Mouse (Mus musculus) T-helper 2 cell (primary cell): Measurements from ENCODE around the gene Eps15l1.

Experiments used
- in situ Hi-C: fragments of 300-600 bp; cut with MboI, MseI; formaldehyde crosslinking; loops from one replicate; pipeline ENCODE4 v1.15.1; 2025; ENCODE audit warnings: high pct_unique_total_duplicates

Eps15l1 gene

DNA sequence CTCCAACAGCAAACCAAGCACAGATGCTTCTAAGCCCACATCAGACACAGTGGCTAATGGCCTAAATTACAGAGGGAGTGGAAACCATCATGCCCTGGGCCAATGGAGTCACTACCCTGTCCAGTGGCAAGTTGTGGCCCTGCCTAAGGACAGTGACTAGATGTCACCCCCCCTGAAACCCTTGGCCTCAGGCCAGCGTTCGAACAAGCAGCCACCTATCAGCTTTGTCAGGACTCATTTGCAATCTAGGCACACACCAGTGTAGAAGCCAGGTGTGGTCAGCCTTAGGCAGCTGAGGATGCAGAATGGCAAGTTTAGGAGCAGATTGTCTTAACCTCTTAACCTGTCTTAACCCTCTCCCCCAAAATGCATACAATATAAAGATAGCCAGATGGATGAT, 6.0 kb downstream of the Eps15l1 start:
- in situ Hi-C loops: loop anchor here (25.0 kb wide), 1 partner anchor 597 kb away; no protein-coding TSS in a partner anchor

DNA sequence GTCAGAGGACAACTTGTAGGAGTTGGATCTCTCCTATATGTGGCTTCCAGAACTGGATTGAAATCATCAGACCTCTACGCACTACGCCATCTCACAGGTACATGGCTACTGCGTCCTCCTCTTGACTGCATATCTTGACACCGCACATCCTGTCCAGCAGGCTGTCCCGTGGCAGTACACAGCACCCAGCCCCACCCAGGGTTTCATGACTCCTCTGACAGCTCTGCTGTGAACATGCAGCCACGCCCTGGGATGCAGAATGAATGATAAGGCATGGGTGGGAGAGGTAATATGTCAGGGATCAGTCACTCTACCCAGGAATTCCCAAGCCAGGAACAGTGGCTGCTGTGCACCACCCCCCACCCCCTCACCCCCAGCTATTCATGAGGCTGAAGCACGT, 7.4 kb downstream of the Eps15l1 start:
- in situ Hi-C loops: loop anchor here (25.0 kb wide), 1 partner anchor 598 kb away; no protein-coding TSS in a partner anchor

DNA sequence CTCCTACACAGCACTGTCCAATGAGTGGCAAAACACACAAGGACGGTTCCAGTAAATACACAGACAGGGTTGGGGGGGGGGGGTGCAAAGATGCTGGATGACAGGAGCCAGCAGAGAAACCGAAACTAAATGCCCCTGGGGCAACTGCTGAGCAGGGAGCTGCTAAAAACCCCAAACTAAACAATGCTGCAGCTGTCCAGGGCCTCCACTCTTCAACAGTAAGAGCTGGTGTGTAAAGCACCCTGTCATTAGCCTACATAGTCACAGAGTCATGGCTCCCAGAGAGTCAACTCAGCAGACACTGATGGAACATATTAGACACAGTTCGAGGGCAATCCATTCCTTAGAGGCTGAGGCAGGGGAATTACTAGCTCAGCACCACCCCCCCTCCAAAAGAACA, 11.8 kb downstream of the Eps15l1 start:
- in situ Hi-C loops: loop anchor here (25.0 kb wide), 1 partner anchor 603 kb away; no protein-coding TSS in a partner anchor

DNA sequence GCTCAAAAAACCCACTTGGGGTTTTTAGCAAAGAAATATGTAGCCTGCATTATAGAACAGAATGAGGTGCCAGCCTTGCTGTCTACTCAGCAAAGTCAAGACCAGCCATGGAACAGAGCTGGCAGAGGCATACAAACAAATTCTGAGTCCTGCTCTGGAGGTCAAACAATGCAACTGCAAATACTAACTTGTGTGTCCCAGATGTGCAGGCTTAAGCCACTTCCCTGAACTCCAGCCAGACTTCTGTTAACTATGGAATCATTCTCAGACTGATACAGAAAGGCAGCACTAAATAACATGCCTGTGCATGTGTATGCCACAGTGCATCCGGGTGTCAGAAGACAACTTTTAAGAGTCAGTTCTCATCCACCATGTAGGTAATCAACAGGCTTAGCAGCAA, 13.4 kb downstream of the Eps15l1 start:
- in situ Hi-C loops: loop anchor here (25.0 kb wide), 1 partner anchor 604 kb away; no protein-coding TSS in a partner anchor

DNA sequence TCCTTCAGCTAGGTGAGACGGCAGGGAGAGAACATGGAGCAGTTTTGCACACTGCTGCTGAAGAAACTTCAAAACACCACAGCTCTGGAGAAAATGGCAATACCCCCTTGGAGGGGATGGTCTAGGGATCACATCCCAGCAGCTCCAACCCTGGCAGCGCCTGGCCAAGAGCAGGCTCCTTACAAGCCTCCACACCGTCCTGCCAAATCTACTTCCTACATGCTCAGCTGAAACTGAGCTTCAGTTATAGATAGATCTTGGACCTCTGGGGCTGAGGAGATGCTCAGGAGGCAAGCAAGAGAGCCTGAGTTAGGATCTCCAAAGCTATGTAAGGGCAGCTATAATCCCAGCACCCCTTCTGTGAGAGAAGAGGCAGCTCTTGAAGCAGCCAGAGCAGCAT, 18.3 kb downstream of the Eps15l1 start:
- in situ Hi-C loops: loop anchor here (25.0 kb wide), 1 partner anchor 609 kb away; no protein-coding TSS in a partner anchor

DNA sequence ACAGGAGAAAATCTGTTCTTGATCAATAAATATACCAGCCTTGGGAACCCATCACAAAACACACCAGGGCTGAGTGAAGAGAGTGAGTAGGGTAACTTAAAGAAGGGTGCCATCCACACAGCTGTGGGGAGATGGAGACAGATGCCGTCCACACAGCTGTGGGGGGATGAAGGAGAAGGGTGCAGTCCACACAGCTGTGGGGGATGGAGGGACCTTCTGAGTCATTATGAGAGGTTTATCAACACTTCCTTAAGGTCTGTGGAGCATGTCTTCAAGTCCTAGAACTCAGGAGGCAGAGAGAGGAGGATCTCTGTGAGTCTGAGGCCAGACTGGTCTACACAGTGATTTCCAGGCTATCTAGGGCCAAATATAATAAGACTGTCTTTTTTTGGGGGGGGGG, 19.9 kb downstream of the Eps15l1 start:
- in situ Hi-C loops: loop anchor here (25.0 kb wide), 1 partner anchor 611 kb away; no protein-coding TSS in a partner anchor

DNA sequence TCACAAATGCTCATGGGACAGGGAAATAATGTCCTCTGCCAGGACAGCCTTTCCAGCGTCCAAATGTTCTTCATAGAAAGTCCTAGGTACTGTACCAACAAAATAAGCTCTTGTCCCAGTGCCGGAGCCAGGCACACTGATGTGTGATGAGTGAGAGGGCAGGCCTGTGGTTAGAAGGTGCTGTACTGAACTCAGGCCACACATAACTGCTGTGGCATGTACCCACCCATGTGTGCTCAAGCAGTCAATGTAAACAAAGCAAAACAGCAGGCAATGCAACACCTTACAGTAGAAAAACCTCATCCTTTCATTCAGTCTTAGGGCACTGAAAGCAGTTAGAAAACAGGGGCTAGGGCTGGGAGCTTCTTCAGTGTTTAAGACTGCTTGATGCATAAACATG, 35.5 kb downstream of the Eps15l1 start:
- in situ Hi-C loops: no loop called here

DNA sequence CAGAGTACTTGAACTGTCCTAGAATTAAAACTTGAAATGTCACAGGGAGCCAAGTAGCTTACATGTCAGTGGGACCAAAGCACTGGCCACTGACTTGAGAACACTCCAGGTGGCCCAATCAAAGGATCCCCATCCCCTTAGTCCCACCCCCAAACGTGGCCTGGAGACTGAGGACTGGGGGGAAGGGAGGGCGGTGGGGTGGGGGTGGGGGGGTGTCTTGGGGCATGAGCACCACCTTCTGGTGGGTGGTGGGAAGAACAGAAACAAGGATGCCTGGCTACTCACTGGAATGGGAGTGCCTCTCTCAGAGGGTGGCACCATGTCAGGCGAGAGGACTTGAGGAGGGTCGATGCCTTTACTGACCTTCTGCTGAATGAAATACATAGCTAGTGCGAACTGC, 38.9 kb downstream of the Eps15l1 start:
- in situ Hi-C loops: no loop called here

DNA sequence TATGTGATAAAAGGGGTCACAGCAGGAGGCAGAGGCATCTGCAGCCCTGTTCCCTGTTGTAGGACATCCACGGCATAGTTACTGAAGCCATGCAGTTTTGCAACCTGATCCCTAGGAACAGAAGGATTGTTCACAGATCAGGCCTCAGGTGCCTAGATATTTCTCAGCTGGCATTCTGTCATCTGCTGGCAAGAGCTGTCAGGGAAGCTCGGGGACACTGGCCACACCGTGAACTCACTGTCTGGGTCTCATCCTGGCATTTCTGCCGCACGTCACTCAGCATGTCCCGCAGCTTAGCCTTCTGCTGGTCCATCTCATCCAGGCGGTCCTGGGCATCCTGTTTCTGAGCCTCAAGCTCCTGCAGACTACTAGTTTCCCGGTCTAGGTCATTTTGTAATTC, 40.6 kb downstream of the Eps15l1 start:
- in situ Hi-C loops: no loop called here

DNA sequence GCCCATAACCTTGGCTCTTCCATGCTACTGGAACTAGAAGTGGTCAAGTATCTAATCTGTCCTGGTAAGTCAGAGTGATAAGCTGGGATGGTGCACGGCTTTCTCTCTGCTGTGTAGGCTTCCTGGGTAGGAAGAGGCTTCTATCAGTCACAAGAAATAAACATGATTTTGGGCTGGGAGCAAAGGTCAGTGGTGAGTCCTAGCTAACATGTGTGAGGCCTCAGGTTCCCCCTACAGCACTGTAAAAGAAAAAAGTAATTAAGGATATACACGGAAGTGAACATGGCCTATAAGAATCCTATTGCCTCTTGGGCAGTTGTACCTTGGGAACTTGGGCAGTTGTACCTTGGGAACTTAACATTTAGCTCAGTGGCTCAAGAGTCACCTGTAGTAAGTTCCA, 44.4 kb downstream of the Eps15l1 start:
- in situ Hi-C loops: no loop called here

DNA sequence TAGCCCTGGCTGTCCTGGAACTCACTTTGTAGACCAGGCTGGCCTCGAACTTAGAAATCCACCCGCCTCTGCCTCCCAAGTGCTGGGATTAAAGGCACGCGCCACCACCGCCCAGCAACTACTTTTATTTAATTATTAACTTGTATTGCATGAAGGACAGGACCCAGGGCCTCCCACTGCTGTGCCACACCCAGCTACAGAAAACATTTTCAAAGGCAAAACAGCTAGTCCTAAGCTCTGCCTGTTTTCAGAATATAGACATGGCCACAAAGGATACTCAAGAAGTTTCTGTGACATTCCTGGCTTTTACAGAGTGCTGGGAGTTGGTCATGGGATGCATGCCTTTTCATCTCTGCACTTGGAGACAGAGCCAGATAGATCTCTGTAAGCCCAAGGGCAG, 45.0 kb downstream of the Eps15l1 start:
- in situ Hi-C loops: no loop called here

DNA sequence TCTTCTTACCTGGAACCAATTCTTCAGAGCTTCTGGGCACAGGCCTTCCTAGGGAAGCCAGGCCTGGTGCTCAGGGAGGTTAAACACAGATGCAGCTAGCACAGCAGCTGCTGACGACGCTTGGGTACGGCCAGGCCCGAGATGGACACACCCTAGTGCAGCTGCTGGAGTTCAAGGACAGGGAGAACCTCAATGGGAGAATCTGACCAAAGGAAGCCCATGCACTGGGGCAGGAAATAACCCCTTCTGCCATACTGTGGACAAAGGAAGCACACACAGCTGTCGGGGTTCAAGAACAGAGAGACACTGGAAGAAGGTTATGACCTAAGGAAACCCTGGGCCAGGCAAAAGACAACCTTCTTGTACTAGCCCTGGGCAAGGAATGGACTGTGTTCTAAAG, 46.1 kb downstream of the Eps15l1 start:
- in situ Hi-C loops: no loop called here

DNA sequence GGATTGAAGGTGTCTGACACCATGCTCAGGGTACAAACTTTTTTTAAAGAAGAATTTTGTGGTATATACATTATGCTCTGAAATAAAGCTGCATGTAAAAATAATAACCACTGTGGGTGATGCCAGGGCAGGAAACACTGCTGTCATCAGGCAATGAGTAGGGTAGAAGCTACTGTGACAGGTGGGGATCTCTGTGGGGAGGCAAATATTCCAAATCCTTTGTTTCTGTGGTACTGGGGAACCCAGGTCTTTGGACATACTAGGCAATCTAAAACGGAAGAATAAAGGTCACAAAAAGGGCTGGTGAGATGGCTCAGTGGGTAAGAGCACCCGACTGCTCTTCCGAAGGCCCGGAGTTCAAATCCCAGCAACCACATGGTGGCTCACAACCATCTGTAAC, 48.9 kb downstream of the Eps15l1 start:
- in situ Hi-C loops: no loop called here

DNA sequence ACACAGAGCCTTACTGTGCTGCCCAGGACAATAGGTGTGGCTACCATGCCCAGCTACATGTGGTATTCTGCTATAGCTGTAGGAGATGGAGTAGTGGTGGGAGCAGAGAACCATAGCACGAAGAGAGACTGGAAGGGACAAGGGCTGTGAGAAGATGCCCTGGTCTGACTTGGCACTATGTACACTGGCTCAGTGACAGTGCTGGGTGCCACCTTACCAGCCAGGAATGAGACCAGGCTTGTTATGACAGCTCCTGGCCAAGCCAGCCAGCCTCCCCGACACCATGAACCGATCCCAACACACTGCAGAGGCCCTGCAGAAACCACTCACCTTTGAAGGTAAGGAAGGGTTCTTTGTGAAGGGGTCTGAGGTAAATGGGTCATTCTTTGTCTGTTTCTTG, 49.9 kb downstream of the Eps15l1 start:
- in situ Hi-C loops: no loop called here

DNA sequence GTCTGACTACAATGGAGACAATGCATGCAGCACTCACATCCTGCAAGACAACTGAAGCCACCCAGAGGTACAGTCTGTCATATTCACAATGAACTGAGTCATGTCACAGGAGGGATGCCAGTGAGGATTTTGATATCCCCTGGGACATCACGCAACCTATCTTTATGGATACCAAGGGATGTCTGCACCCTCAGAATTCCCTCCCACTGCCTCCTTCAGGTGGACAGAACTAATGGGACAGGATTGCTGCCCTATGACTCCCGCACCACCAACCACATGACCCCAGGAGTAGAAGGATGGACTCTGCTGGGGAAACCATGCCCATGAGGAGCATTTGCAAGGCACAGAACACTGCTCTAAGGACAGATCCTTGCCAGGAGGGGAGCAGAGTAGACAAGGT, 54.8 kb downstream of the Eps15l1 start:
- in situ Hi-C loops: loop anchor here (5.0 kb wide), 1 partner anchor 99 kb away; no protein-coding TSS in a partner anchor

DNA sequence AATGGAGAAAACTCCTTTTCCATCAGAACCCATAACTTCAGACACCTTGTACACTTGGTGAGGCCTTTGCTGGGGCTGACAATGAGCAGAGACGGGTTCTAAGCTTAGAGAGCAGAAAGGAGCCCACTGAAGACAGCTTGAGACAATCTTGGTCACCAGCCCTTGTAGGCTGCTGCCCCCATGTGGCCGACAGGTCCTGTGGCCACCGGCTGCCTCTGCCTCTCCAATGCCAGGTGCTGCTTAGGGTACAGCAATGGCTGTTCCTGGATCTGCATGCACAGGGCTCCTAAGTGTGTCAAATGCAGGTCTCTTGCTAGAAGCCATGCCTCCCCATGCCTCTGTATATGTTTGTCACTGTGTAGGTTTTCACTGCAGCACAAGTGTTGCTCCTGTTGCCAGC, 55.4 kb downstream of the Eps15l1 start:
- in situ Hi-C loops: loop anchor here (5.0 kb wide), 1 partner anchor 99 kb away; no protein-coding TSS in a partner anchor

DNA sequence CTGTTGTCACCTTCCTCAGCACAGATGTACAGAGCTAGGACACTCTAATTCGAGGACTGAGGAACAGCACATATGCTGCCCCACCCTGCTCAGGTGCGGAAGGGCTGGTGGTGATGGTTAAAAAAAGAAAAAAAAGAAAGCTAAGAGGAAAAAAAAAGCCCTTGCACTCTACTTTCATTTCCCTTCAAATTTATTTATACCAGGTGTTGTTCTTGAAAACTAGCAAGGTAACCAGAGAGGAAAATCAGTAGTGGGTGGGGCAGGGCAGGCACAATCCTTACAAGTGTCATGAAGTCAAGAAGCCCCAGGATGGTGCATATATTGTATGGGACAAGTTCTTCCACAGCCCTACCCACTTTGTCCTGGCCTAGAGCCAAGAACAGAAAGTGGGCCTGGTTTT, 56.2 kb downstream of the Eps15l1 start:
- in situ Hi-C loops: loop anchor here (5.0 kb wide), 1 partner anchor 98 kb away; no protein-coding TSS in a partner anchor

DNA sequence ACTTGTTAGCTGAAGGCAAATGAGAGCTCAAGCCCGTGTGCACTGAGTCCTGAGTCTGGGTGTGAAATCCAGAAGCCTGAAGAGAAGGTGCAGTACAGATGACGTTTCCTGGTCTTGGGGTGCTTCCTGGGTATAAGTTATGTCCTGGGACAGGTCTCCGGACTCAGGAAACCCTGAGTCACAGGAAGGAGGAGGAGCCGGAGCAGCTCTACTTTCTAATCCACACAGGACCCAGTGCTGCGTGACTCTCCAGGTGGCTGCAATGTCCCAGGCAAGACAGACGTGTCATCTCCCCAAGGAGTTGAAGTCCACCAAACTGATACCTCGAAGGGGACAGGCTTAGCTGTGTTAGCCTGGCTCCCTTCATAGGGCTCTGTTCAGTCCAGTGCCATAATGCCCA, 57.8 kb downstream of the Eps15l1 start:
- in situ Hi-C loops: no loop called here

DNA sequence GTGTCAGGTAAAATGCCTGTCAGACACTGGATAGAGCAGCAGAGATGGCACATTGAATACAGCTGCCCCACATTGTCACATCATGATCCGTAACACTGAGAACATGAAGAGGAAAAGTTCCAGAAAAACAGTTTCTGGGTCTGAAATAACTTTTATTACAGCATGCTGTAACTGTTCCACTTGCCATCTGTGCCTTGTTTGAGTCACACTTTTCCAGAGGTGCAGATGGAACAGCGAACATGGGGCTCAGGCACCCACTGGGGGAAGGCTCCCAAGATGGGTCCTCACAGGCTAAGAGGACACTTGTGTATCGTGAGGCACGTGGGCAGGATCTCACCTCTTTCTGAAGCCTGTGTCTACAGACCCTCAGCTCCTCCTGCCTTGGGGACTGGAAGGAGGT, 58.5 kb downstream of the Eps15l1 start:
- in situ Hi-C loops: no loop called here

DNA sequence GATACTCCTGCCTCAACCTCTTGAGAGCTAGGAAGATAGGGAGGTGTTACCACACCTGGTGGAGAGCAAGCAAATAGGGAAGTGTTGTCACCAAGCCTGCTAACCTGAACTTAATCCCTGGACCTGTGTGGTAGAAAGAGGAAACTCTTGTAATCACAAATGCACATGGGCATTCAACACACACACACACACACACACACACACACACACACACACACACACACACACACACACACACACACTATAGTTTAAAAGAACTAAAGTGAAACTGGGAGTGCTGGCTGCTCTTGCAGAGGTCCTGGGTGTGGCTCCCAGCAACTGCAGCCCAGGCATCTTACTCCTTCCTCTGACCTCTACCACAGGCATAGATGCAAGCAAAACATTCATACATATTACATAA, 61.1 kb downstream of the Eps15l1 start:
- in situ Hi-C loops: no loop called here

DNA sequence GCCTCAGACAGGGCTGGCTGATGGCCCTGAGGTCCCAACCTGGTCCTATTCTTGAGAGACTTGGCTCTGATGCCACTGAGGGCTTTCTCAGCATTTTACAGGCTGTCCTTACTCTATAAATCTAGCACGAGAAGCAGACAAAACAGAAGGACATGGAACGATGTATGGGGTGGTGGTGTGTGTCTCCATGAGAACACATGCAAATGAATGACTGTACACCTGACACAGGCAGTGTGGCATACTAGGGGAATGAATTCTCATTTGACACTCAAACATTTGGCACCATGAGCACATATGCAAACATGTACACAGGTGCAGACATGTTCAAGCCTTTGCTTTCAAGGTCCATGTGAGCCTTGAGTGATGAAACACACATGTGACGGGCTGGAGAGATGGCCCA, 64.7 kb downstream of the Eps15l1 start:
- in situ Hi-C loops: no loop called here

DNA sequence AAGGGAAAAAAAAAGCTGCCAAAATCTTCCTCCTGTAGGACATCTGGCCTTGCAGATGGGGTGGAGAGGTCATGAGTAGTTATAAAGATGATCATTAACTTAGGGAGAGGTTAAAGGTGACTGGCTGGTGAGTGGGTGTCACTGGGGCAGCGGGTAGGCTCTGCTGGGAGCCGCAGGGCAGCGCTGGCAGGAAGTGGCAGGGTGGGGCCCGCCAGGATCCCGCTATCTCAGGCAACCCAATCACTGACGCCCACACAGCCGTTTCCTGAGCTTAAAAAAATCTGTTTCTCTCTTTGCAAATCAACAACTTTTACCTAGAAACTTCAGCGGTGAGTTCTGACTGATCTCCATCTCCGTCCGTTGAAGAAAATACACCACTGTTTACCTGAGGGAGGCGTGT, 67.0 kb downstream of the Eps15l1 start:
- in situ Hi-C loops: no loop called here

DNA sequence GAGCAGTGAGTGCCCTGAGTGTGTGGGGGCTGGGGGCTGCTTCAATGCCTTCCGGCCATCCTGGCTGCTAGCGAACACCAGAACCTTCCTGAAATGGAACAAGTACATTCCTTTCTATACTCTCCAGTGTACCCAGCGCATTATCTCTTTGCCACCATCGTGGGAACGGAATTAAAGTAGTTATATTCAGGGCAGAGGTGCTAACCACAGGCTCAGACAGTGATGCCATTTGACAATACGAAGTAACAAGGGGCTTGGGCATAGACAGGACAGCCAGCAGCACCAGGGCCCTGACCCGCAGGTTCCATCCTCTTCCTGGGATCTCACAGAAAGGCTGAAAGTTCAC, 67.6 kb downstream of the Eps15l1 start:
- in situ Hi-C loops: no loop called here

DNA sequence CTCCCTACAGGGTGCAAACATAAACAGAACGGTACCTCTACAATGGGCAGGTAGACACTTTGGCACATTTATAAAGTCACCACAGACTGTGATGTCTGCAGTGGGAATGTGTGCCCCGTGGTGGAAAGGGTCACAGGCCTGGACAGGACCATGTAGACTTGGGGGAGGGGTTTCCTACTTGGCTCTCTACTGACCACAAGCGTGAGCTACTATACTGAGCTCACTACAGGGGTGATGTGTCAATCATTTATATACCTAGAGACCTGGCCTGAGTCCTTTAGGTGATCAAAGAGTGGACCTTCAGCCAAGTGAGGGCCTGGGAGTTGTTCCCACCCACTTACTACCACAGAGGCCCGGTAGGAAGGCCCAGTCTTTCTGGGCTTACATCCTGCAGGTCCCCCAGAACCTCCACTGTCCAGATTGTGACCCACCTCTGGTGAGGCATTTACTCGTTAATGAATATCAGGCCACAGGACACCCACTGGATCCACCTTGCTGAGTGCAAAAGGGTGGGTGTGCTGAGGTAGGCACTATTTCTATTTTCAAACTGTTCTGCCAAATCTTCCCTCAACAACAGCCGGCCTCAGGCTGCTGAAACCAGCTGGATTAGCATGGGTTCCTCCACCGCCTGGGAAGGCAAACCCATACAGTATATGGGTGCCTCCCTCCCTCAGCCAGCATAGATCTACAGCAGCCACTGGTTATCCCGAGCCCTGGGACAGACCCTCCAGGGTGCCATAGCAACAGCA, 68.1 kb downstream of the Eps15l1 start:
- in situ Hi-C loops: no loop called here
